Mouse (Mus musculus) limb, embryonic 15.5 days (tissue): ENCODE data around the gene Evpl. TPM values are rescaled to one million over a fixed set of nuclear protein-coding genes. Genes with fewer than 3 reads are reported as not detected.

Source experiments
- ATAC-seq: fragments of 200-750 bp; cut with Nextera tagmentation; 2 replicates; pipeline ENCODE4 v1.8.0; 2017; ENCODE audit warnings: low read depth, moderate TSS enrichment; ENCODE audit not compliant: insufficient number of reproducible peaks, low FRiP score, low TSS enrichment
- H3K27ac ChIP-seq: fragments of 300-500 bp; sonication (generic); 2 replicates; pipeline ENCODE4 v1.5.1; 2015; ENCODE audit warnings: moderate library complexity, mild to moderate bottlenecking, inconsistent platforms
- H3K27me3 ChIP-seq: fragments of 300-500 bp; sonication (generic); 2 replicates; pipeline ENCODE4 v1.6.1; 2015; ENCODE audit warnings: inconsistent platforms
- H3K36me3 ChIP-seq: fragments of 300-500 bp; sonication (generic); 2 replicates; pipeline ENCODE4 v1.6.1; 2015; ENCODE audit warnings: inconsistent platforms
- H3K4me1 ChIP-seq: fragments of 300-500 bp; sonication (generic); 2 replicates; pipeline ENCODE4 v1.6.1; 2015; ENCODE audit warnings: inconsistent platforms
- H3K4me2 ChIP-seq: fragments of 300-500 bp; sonication (generic); 2 replicates; pipeline ENCODE4 v1.6.1; 2015; ENCODE audit warnings: mild to moderate bottlenecking, inconsistent platforms
- H3K4me3 ChIP-seq: fragments of 300-500 bp; sonication (generic); 2 replicates; pipeline ENCODE4 v1.5.1; 2015; ENCODE audit warnings: mild to moderate bottlenecking, inconsistent platforms
- H3K9ac ChIP-seq: fragments of 300-500 bp; sonication (generic); 2 replicates; pipeline ENCODE4 v1.6.1; 2015; ENCODE audit warnings: inconsistent platforms
- H3K9me3 ChIP-seq: fragments of 300-500 bp; sonication (generic); 2 replicates; pipeline ENCODE4 v1.6.1; 2016; ENCODE audit warnings: inconsistent platforms
- WGBS: fragments of 180-500 bp; shearing (Covaris S2); methylation state at CpG from one replicate; pipeline ENCODE4 v1.1.7; 2015; 5-methylcytosine and 5-hydroxymethylcytosine counted together
- polyA plus RNA-seq: library from polyadenylated mRNA; unstranded; fragments of >200 nt; fragmentation: Nextera tagmentation; extraction: Ambion mirVana; gene quantifications from 2 replicates; pipeline ENCODE4 v1.2.1, GENCODE M21; 2015

The Evpl gene
- polyA plus RNA-seq, 1 experiment from 2014 or later, result 46.4 TPM

DNA sequence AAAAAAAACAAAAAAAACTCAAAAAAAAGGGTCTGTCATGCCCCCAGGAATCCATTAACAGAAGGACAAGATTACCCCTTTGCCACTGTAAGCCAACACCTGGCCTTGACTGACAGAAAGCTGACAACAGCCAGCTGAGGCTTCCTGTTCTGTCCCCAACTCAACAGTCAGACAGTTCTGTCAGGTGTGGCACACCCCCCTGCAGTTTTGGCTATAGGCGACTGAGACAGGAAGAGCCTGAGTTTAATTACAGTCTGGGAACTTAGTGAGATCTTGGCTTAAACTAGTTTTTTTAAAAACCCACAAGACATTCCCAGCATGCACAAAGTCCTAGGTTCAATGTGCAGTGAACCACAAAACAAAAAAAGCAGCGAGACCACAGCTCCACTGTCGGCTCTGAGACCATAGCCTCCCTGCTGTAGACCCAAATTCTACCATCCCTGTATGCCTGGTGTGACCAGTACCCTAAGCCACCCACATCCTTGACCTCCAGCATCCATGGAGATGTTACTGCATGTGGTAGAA, 15.3 kb upstream of the Evpl start:
- ATAC-seq, result no peak
- H3K9me3 ChIP-seq, result no peaks in the 10 kb centered on the region
- peaks cover 91% of the 10 kb centered on the region for H3K36me3 ChIP-seq
- H3K27ac ChIP-seq, result no peak overlapping the region
- H3K4me3 ChIP-seq, result no peak overlapping the region
- H3K4me1 ChIP-seq, result peaks cover 12% of the 10 kb centered on the region
- WGBS, result 78% methylated on average over 3 of the region's 3 CpGs
- no peak overlapping the region for H3K4me2 ChIP-seq
- H3K9ac ChIP-seq, result no peak overlapping the region
- no peaks in the 10 kb centered on the region for H3K27me3 ChIP-seq

DNA sequence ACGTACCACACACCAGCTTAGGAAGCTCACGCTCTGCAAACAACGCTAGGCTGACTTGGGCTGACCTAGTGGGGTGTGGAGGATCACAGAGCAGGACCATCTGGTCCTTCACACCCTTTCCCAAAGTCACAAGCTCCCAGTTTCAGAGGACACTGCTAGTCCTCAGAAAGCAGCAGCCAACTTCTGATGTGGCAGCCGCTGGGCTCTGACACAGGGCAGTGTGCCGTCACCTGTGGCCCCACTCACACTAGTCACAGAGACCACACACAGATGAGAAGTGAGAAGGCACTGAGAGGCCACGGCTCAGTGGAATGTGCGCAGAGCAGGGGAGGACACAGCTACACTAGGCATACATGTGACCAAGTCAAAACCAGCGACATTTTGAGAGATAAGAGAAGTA, 13.0 kb upstream of the Evpl start:
- H3K27me3 ChIP-seq, result no peaks in the 10 kb centered on the region
- peaks cover 96% of the 10 kb centered on the region for H3K36me3 ChIP-seq
- ATAC-seq, result no peak
- no peak overlapping the region for H3K27ac ChIP-seq
- H3K9ac ChIP-seq, result no peak overlapping the region
- H3K4me2 ChIP-seq, result no peak overlapping the region
- H3K4me3 ChIP-seq, result no peak overlapping the region
- no peaks in the 10 kb centered on the region for H3K9me3 ChIP-seq
- WGBS, result 87% methylated on average over 8 of the region's 8 CpGs
- peaks cover 8% of the 10 kb centered on the region; the same call in 1 of the 2 replicates for H3K4me1 ChIP-seq

DNA sequence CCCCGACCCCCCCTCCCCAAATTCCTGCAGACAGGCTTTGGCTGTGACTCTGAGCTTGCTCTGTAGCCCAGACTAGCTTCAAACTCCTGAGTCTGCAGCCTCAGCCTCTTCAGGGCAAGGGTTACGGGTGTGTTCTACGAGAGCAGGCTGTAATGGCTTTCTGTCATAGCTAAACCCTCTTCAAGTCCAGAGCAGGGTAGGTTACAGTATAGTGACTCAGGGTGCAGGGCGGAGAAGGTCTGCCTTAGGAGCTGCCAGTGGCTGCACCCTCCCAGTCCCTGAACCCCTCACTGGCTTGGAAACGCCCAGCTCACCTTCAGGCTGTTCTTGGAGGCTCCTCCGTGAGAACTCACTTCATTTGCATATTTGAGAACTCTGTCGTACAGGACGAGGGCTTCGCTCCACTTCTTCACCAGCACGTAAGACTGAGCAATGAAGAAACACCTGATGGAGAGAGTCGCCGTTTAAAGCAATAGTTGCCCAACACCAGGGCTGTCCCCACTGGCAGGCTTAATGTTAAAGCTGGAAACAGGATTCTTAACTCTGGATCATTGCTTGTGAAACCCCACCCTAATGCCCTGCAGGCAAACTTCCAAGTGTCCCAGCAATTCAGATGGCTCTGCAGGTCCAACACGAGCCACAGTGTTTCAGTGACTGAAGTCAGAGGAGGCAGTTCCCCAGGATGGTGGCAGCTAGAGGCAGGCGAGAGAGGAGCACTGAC, 9.8 kb upstream of the Evpl start:
- Histone ChIP-seq H3K9me3 (no peaks in the 10 kb centered on the region), H3K4me2 (no peak overlapping the region), H3K27ac (peak overlapping the region; percentile 59), H3K9ac (no peak overlapping the region), H3K4me3 (no peak overlapping the region), H3K27me3 (no peaks in the 10 kb centered on the region), H3K36me3 (peaks cover 100% of the 10 kb centered on the region), H3K4me1 (no peaks in the 10 kb centered on the region)
- ATAC-seq, result peak; percentile 51; the same call in 1 of the 2 replicates
- WGBS, result 66% methylated on average over 14 of the region's 14 CpGs

DNA sequence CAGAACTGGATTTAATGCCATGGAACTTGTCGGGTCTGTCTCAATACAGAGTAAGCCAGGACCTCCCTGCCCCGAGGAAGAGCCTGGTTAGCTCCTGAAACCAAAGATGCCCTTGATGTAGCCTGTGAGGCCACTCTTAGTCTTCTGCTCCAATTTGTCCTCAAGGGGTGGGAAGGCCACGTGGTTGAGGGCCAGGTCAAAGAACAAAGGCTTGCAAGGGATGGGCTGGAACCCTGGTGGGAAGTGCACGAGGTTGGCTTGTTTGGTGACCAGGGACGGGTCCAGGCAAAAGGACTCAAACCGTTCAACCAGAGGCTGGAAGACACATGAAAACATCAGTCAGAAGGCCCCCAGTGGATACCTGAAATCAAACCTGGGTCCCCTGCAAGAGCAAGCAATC, 7.7 kb upstream of the Evpl start:
- Histone ChIP-seq H3K9ac (no peak overlapping the region), H3K9me3 (no peaks in the 10 kb centered on the region), H3K4me2 (no peak overlapping the region), H3K36me3 (peaks cover 79% of the 10 kb centered on the region), H3K27ac (no peak overlapping the region), H3K4me1 (peaks cover 7% of the 10 kb centered on the region), H3K27me3 (no peaks in the 10 kb centered on the region), H3K4me3 (no peak overlapping the region)
- no peak for ATAC-seq
- WGBS, result 73% methylated on average over 6 of the region's 6 CpGs

DNA sequence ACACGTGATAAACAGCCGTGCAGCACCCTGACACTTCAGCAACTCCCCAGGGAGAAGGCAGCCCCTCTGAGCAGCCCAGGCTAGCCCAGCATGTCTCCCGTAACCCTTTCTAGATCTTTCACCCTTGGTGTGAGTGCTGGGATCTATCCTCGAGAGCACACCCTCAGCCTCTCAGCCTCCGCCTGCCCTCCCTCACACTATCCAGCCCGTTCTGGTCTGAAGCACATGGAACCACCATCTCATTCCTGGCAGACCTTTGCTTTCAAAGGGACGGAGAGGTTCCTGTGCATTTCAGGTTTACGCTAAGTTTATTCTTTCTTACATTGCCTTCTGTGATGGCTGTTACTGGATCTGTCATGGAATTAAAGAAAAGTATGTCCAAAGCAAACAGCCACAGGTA, 6.7 kb upstream of the Evpl start:
- no peak overlapping the region for H3K27ac ChIP-seq
- no peak for ATAC-seq
- H3K9ac ChIP-seq, result no peak overlapping the region
- H3K27me3 ChIP-seq, result no peaks in the 10 kb centered on the region
- peaks cover 7% of the 10 kb centered on the region for H3K4me1 ChIP-seq
- 71% methylated on average over 8 of the region's 8 CpGs for WGBS
- H3K9me3 ChIP-seq, result no peaks in the 10 kb centered on the region
- no peak overlapping the region for H3K4me3 ChIP-seq
- peaks cover 69% of the 10 kb centered on the region for H3K36me3 ChIP-seq
- H3K4me2 ChIP-seq, result no peak overlapping the region

DNA sequence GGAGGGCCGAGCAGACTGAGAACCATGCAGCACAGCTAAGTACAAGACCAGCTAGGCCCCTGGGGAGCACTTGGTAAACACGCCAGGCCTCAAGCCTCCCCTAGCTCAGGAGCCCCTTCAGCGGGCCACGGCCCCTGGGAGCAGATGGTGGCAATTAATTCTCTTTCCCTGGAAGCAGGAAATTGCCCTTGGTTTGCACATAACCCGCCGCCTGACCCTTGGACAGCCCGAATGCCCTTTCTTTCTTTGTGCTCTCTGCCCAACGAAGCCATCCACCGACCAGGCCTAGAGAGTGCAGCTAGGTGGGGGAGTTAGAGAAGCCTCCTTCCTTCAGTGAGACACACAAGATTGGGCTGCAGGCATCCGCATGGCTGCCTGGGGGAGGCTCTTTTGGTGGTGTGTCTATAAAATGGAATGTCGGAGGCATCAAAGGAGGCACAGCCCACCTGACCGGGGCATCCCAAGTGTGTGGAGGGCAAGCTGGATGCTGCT, 3.9 kb upstream of the Evpl start:
- no peak overlapping the region for H3K27ac ChIP-seq
- no peak overlapping the region for H3K9ac ChIP-seq
- H3K36me3 ChIP-seq, result peaks cover 41% of the 10 kb centered on the region
- H3K4me2 ChIP-seq, result no peak overlapping the region
- H3K27me3 ChIP-seq, result peaks cover 15% of the 10 kb centered on the region
- no peaks in the 10 kb centered on the region for H3K9me3 ChIP-seq
- H3K4me1 ChIP-seq, result peaks cover 15% of the 10 kb centered on the region
- WGBS, result 14% methylated on average over 12 of the region's 12 CpGs
- no peak for ATAC-seq
- no peak overlapping the region for H3K4me3 ChIP-seq

DNA sequence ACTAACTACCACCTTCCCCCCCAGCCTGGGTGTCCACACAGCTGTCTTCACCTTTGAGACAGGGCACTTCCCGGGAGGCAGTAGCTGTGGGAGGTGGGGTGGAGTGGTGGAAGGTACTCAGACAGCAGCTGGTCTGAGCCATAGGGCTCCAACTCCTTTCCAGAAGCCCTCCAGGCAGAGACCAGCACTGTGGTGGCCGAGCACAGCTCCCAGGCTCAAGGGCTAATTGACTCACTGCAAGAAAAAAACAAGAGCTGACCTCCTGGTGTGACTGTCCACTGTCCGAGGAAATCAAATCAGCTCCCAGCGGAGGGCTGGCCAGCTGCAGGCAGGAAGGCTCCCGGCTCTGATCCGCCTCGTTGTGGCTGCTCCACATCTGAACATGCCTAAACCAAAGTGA, 1.9 kb upstream of the Evpl start:
- peaks cover 15% of the 10 kb centered on the region for H3K27me3 ChIP-seq
- H3K4me1 ChIP-seq, result peaks cover 15% of the 10 kb centered on the region
- WGBS, result 23% methylated on average over 7 of the region's 7 CpGs
- H3K4me3 ChIP-seq, result no peak overlapping the region
- peaks cover 21% of the 10 kb centered on the region for H3K36me3 ChIP-seq
- ATAC-seq, result no peak
- no peak overlapping the region for H3K4me2 ChIP-seq
- H3K9me3 ChIP-seq, result no peaks in the 10 kb centered on the region
- H3K9ac ChIP-seq, result no peak overlapping the region
- no peak overlapping the region for H3K27ac ChIP-seq

DNA sequence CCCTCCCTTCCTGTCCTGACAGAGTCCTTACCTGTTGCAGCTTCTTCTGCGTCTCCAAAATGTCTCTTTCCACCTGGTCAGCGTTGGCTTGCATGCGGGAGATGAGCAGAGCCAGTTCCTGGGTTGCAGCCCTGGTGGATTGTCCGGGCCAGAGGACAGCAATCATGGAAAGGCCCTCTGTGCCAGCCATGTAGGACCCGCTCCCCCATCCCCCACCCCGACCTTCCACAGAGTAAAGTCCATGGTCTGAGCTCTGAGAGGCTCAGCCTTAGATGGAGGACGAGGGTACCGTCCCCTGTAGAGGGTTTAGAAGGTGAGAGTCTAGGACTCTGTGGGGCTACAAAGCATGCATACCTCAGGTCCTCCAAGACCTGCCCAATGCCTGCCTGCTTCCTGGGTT, 3.0 kb downstream of the Evpl start:
- no peaks in the 10 kb centered on the region for H3K9me3 ChIP-seq
- no peak overlapping the region for H3K4me3 ChIP-seq
- 88% methylated on average over 8 of the region's 8 CpGs for WGBS
- H3K4me2 ChIP-seq, result no peak overlapping the region
- no peak overlapping the region for H3K27ac ChIP-seq
- no peak for ATAC-seq
- no peaks in the 10 kb centered on the region; the same call in 1 of the 2 replicates for H3K36me3 ChIP-seq
- H3K4me1 ChIP-seq, result peaks cover 20% of the 10 kb centered on the region
- H3K9ac ChIP-seq, result no peak overlapping the region
- H3K27me3 ChIP-seq, result peaks cover 18% of the 10 kb centered on the region

DNA sequence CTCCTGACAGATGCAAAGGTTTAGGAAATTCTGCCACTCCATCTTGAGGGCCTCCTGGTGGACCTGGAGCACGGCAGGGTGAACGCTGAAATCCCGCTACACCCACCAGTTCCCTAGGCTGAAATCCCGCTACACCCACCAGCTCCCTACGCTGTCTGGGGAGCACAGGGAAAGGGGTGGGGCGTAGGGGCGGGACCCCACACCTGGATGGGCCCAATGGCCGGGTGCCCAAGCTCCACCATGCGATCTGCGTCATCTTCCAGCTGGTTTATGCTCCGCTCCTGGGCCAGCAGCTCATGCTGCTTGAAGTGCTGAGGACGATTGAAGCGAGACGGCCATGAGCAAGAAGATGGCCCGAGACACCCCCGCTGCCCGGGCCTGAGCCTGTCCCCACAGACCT, 5.5 kb downstream of the Evpl start:
- peaks cover 9% of the 10 kb centered on the region for H3K27me3 ChIP-seq
- no peak overlapping the region for H3K27ac ChIP-seq
- H3K9me3 ChIP-seq, result no peaks in the 10 kb centered on the region
- H3K4me3 ChIP-seq, result no peak overlapping the region
- H3K36me3 ChIP-seq, result peaks cover 3% of the 10 kb centered on the region; the same call in 1 of the 2 replicates
- peak overlapping the region; percentile 12; the same call in 1 of the 2 replicates for H3K4me2 ChIP-seq
- H3K9ac ChIP-seq, result 0 out of 2 replicates have a peak overlapping the region, but pooled peaks have one; percentile 10
- WGBS, result 23% methylated on average over 17 of the region's 17 CpGs
- H3K4me1 ChIP-seq, result peaks cover 13% of the 10 kb centered on the region
- ATAC-seq, result no peak

DNA sequence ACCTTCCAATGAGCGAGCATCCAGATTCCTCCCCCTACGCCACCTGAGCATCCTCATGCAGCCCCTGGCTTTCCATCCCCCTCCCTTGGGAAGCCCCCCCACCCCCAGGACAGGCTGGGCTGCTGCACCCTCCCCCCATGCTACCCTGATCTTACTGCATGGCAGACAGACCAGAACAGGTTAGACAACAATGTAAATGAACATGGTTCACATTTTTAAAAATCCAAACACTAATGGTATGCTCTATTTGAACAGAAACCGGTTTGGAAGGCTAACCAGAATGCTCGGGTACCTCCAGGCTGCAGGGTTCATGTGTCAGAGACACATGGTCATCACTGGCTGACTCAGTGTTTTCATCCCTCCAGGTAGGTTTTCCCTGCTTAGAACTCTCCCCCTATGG, 9.2 kb downstream of the Evpl start:
- no peak for ATAC-seq
- Histone ChIP-seq H3K9me3 (no peaks in the 10 kb centered on the region), H3K4me3 (no peak overlapping the region), H3K4me1 (peaks cover 10% of the 10 kb centered on the region), H3K9ac (no peak overlapping the region), H3K27ac (no peak overlapping the region), H3K4me2 (no peak overlapping the region), H3K36me3 (peaks cover 7% of the 10 kb centered on the region; the same call in 1 of the 2 replicates), H3K27me3 (peaks cover 7% of the 10 kb centered on the region)
- WGBS, result 57% methylated on average over 4 of the region's 4 CpGs

DNA sequence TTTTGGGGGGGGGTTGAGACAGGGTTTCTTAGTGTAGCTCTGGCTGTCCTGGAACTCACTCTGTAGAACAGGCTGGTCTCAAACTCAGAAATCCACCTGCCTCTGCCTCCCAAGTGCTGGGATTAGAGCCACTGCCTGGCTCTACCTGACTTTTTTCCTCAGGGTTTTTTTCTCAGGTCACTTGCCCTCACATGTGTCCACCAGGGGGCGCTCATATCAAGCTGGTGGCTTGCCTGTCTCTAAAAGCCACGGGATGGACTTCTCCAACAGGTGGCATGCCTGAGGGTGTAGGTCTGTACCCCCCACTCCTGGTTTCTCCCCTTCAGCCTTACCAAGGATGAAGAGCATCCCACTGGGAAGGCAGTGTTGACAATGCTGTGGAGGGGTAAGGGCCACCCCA, 11.5 kb downstream of the Evpl start:
- H3K9me3 ChIP-seq, result no peaks in the 10 kb centered on the region
- H3K27me3 ChIP-seq, result peaks cover 27% of the 10 kb centered on the region
- 1% methylated on average over 2 of the region's 2 CpGs for WGBS
- ATAC-seq, result no peak
- H3K36me3 ChIP-seq, result peaks cover 13% of the 10 kb centered on the region; the same call in 1 of the 2 replicates
- H3K4me3 ChIP-seq, result no peak overlapping the region
- no peak overlapping the region for H3K27ac ChIP-seq
- H3K4me1 ChIP-seq, result peaks cover 19% of the 10 kb centered on the region
- H3K9ac ChIP-seq, result no peak overlapping the region
- no peak overlapping the region for H3K4me2 ChIP-seq

DNA sequence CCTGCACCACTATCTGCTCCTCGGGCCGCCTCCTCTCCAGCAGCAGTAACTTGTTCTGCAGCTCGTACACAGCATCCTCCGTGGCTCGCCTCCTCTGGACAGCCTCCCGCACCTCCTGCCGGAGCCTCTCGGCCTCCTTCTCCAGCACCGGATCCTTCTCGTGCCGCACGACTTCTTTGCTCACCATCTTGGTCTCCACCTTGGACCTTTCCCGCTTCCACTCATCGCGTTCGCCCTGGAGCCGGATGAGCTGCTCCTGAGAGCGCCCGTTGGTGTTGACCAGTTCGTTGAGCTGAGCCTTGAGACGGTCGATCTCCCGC, 15.2 kb downstream of the Evpl start:
- ATAC-seq, result no peak
- peak overlapping the region; percentile 35 for H3K4me3 ChIP-seq
- H3K4me2 ChIP-seq, result peak overlapping the region; percentile 66
- H3K9me3 ChIP-seq, result no peaks in the 10 kb centered on the region
- H3K27ac ChIP-seq, result no peak overlapping the region
- H3K4me1 ChIP-seq, result peaks cover 45% of the 10 kb centered on the region
- WGBS, result 12% methylated on average over 23 of the region's 23 CpGs
- H3K36me3 ChIP-seq, result peaks cover 13% of the 10 kb centered on the region; the same call in 1 of the 2 replicates
- H3K9ac ChIP-seq, result peak overlapping the region; percentile 36
- H3K27me3 ChIP-seq, result peaks cover 37% of the 10 kb centered on the region
